ENCODE assay signal across 19 mouse cellular contexts in the genomic region with DNA sequence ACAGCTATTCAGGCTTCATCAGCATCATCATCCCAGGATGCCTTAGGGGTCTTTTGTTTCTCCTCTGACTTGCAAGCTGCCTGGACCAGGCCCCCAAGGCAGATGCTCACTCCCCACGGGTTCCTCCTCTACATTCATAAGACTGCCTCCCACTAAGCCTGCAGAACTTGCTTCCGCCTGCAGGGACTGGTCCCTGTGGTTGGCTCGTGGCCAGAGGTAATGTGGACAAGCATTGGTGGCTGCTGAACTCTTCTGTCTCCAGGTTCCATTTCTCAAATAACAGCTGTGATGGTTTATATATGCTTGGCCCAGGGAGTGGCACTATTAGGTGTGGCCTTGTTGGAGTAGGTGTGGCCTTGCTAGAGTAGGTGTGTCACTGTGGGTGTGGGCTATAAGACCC. TPM values are rescaled to one million over a fixed set of nuclear protein-coding genes. Genes with fewer than 3 reads are reported as not detected.
DNase-seq lines count a peak whose midpoint lies in the region; ATAC-seq and TF ChIP-seq lines count a peak whose summit lies in the region.
"Had no signal": no experiment of that assay in that cellular context is flagged by ENCODE, and none has a peak within 500 bp of the region (broad histone marks: within the 10 kb centered on the region; RNA-seq: fewer than 3 reads in every experiment).

No protein-coding gene starts in this region.

- H3K27me3 ChIP-seq in kidney, adult 2 months (replicated peaks; ENCODE audit: control insufficient read depth, insufficient read depth, low read length) = no peaks in the 10 kb centered on the region
- H3K27me3 ChIP-seq in liver, embryonic 14.5 days (ENCODE audit: control insufficient read depth, insufficient read depth, low read length) = no peaks in the 10 kb centered on the region
- no peaks in the 10 kb centered on the region for H3K27me3 ChIP-seq in liver, embryonic 12.5 days (replicated peaks)
- H3K27me3 ChIP-seq: forebrain, embryonic 13.5 days; liver, embryonic 13.5 days; midbrain, embryonic 13.5 days; neural tube, embryonic 15.5 days had no signal

- ATAC-seq in liver, embryonic 14.5 days (ENCODE audit: insufficient read depth) = peak; percentile 26; the same call in 1 of the 2 replicates
- no peak for ATAC-seq in liver, embryonic 12.5 days
- ATAC-seq: CD4-positive, CD25-positive, alpha-beta regulatory T cell, adult 4 months; forebrain, embryonic 13.5 days; inflammation-experienced regulatory T-cells, adult 6 months; midbrain, embryonic 13.5 days had no signal

- TF ChIP-seq EP300 in liver, embryonic 14.5 days (IDR thresholded peaks at IDR 0.05; ENCODE audit: low read depth) = no peak

- DNase-seq in adrenal gland, postnatal 14 days = peak; percentile 31
- no peak for DNase-seq in adrenal gland, postnatal 10 days
- DNase-seq in kidney, adult 2 months = peak; percentile 29
- no peak for DNase-seq in kidney, adult 18-20 months
- no peak for DNase-seq in liver, embryonic 14.5 days (ENCODE audit: low read depth in 3 of 3, low spot score in 3 of 3)
- peak; percentile 22 for DNase-seq in urinary bladder, postnatal 14 days (ENCODE audit: low spot score)
- DNase-seq in urinary bladder, postnatal 36 days (ENCODE audit: low spot score in 2 of 2) = no peak
- DNase-seq: liver, embryonic 13.5 days; thymus, adult 2 months had no signal

- no peaks in the 10 kb centered on the region for H3K9me3 ChIP-seq in liver, embryonic 14.5 days (ENCODE audit: control insufficient read depth, low read length)
- no peaks in the 10 kb centered on the region for H3K9me3 ChIP-seq in liver, embryonic 12.5 days (replicated peaks)
- H3K9me3 ChIP-seq: forebrain, embryonic 13.5 days; G1E; heart, embryonic 10.5 days; liver, embryonic 13.5 days; midbrain, embryonic 13.5 days; neural tube, embryonic 15.5 days had no signal

- TF ChIP-seq CTCF in kidney, adult 2 months (conservative IDR thresholded peaks at IDR 0.05; ENCODE audit: insufficient read depth, insufficient read length, low read depth, low read length) = no peak
- no peak for TF ChIP-seq CTCF in liver, embryonic 14.5 days (IDR thresholded peaks at IDR 0.05; ENCODE audit: low read depth)

- no peak overlapping the region for H3K27ac ChIP-seq in kidney, adult 2 months (ENCODE audit: insufficient read depth, low read depth, low read length)
- no peak overlapping the region for H3K27ac ChIP-seq in liver, embryonic 14.5 days
- H3K27ac ChIP-seq in liver, embryonic 12.5 days = no peak overlapping the region
- H3K27ac ChIP-seq: forebrain, embryonic 13.5 days; heart, embryonic 10.5 days; liver, embryonic 13.5 days; macrophage; midbrain, embryonic 13.5 days had no signal

- H3K4me1 ChIP-seq in kidney, adult 2 months (ENCODE audit: control insufficient read depth, insufficient read depth, low read length) = no peaks in the 10 kb centered on the region
- peaks cover 0 to 3% of the 10 kb centered on the region in 2 experiments; a peak in 1 of 4 replicates for H3K4me1 ChIP-seq in liver, embryonic 14.5 days (replicated peaks; ENCODE audit: control insufficient read depth in 2 of 2, insufficient read depth in 2 of 2, low read length in 1 of 2)
- peaks cover 12% of the 10 kb centered on the region for H3K4me1 ChIP-seq in liver, embryonic 12.5 days
- H3K4me1 ChIP-seq: forebrain, embryonic 13.5 days; midbrain, embryonic 13.5 days had no signal

- no peak for TF ChIP-seq POLR2A in kidney, adult 2 months (IDR thresholded peaks at IDR 0.05; ENCODE audit: low read depth, low read length)

- H3K36me3 ChIP-seq in kidney, adult 2 months (ENCODE audit: control insufficient read depth, insufficient read depth, low read length) = no peaks in the 10 kb centered on the region
- no peaks in the 10 kb centered on the region; the same call in 1 of the 2 replicates for H3K36me3 ChIP-seq in liver, embryonic 14.5 days (replicated peaks; ENCODE audit: control insufficient read depth, insufficient read depth, low read depth)
- H3K36me3 ChIP-seq in liver, embryonic 12.5 days = peaks cover 25% of the 10 kb centered on the region
- H3K36me3 ChIP-seq: midbrain, embryonic 13.5 days; neural tube, embryonic 15.5 days had no signal

- H3K4me2 ChIP-seq in liver, embryonic 14.5 days (ENCODE audit: low read depth) = no peak overlapping the region
- no peak overlapping the region for H3K4me2 ChIP-seq in liver, embryonic 12.5 days
- H3K4me2 ChIP-seq: forebrain, embryonic 13.5 days; liver, embryonic 13.5 days; midbrain, embryonic 13.5 days; neural tube, embryonic 15.5 days had no signal

- no peak overlapping the region for H3K4me3 ChIP-seq in kidney, adult 2 months (ENCODE audit: insufficient read depth, low read depth, low read length)
- H3K4me3 ChIP-seq in liver, embryonic 14.5 days (ENCODE audit: insufficient read depth in 1 of 2, low read depth in 2 of 2, low read length in 2 of 2) = no peak overlapping the region
- H3K4me3 ChIP-seq in liver, embryonic 12.5 days = no peak overlapping the region
- H3K4me3 ChIP-seq: forebrain, embryonic 13.5 days; heart, embryonic 10.5 days; liver, embryonic 13.5 days; midbrain, embryonic 13.5 days; myocyte; neural tube, embryonic 15.5 days had no signal

- 50% methylated on average over 3 of the region's 3 CpGs for WGBS in kidney, adult 2 months
- 55% methylated on average over 3 of the region's 3 CpGs for WGBS in liver, embryonic 14.5 days (ENCODE audit: insufficient replicate concordance)
- WGBS in liver, embryonic 12.5 days (ENCODE audit: insufficient replicate concordance) = 65% methylated on average over 3 of the region's 3 CpGs

- H3K9ac ChIP-seq in liver, embryonic 14.5 days (replicated peaks) = no peak overlapping the region
- no peak overlapping the region for H3K9ac ChIP-seq in liver, embryonic 12.5 days
- H3K9ac ChIP-seq: forebrain, embryonic 13.5 days; liver, embryonic 13.5 days; midbrain, embryonic 13.5 days; neural tube, embryonic 15.5 days had no signal

RNA-seq across cellular contexts. Expression of a gene that starts 29.4 kb away (rescaled TPM):
- 21.3 and 24.2 TPM in 2 replicates for total RNA-seq in adrenal gland, postnatal 14 days (2021)
- 10 to 100 TPM; 25.7 TPM for total RNA-seq in adrenal gland, postnatal 10 days (2021)
- polyA plus RNA-seq in kidney, adult 2 months (2012; rRNA removed) = 245 and 351 TPM in 2 replicates
- polyA plus RNA-seq in liver, embryonic 14.5 days (2012; rRNA removed) = 18.6 and 19.3 TPM in 2 replicates
- polyA plus RNA-seq in liver, embryonic 14.5 days (2014; fragmentation: Nextera tagmentation; extraction: Ambion mirVana) = 13.6 and 19.2 TPM in 2 replicates
- polyA plus RNA-seq in liver, embryonic 12.5 days (2016; fragmentation: Nextera tagmentation; extraction: Ambion mirVana) = 41.8 and 44.9 TPM in 2 replicates

Comparison
In these comparisons a context has a peak if more than half of its experiments do, and no peak if none do; other contexts are left out.
1. DNase-seq: peak in adrenal gland, postnatal 14 days (single experiment), kidney, adult 2 months (single experiment) and urinary bladder, postnatal 14 days (single experiment); none in adrenal gland, postnatal 10 days (single experiment), kidney, adult 18-20 months (single experiment), liver, embryonic 14.5 days (0 of 3) and urinary bladder, postnatal 36 days (0 of 2).